Mouse (Mus musculus) CH12.LX (cell line): ENCODE results near the gene Patj.

Source experiments
- CTCF ChIP-seq, 2 experiments: IDR thresholded peaks in 1 of 2; conservative IDR thresholded peaks in 1 of 2; 2 replicates each; pipeline ENCODE4 v1.5.1; 2011 to 2012; ENCODE audit warnings: low read depth in 2 of 2, low read length in 2 of 2, improper control_type of control experiment in 1 of 2, inconsistent platforms in 1 of 2, mild to moderate bottlenecking in 1 of 2, moderate library complexity in 1 of 2
- ELF1 ChIP-seq: IDR thresholded peaks from 2 replicates; pipeline ENCODE4 v1.6.1; 2014; ENCODE audit warnings: low read depth, mild to moderate bottlenecking, inconsistent platforms, low read length, improper control_type of control experiment
- EP300 ChIP-seq: IDR thresholded peaks from 2 replicates; pipeline ENCODE4 v1.6.1; 2011; ENCODE audit warnings: low read length, improper control_type of control experiment
- MXI1 ChIP-seq: IDR thresholded peaks from 2 replicates; pipeline ENCODE4 v1.6.1; 2011; ENCODE audit warnings: mild to moderate bottlenecking, low read depth, low read length, improper control_type of control experiment
- POLR2A ChIP-seq: IDR thresholded peaks from 2 replicates; pipeline ENCODE4 v1.6.1; 2011; ENCODE audit warnings: low read depth, mild to moderate bottlenecking, improper control_type of control experiment, low read length
- ZKSCAN1 ChIP-seq: IDR thresholded peaks from 2 replicates; pipeline ENCODE4 v1.6.1; 2012; ENCODE audit warnings: low read depth, inconsistent platforms, low read length, improper control_type of control experiment, borderline replicate concordance

DNA sequence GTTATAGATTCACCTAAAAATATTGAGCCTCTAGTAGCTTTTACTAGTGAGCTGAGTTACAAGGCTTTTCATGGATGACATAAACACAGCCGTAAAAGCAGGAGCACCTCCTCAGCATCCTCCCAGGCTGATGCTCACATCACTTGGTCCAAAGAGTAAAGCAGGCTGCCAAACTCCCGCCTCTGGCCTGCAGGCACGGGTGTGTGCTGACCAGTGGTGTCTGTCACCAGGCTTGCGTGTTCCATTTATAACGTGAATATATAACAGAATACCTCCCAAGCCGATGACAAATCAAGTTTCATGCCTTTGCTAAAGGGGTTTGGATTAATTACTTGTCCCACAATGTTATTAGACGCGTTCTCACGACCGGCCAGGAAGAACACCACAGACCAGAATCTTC is 128.9 kb downstream of the Patj start:
- TF ChIP-seq EP300: no peak
- no peak for TF ChIP-seq ELF1
- TF ChIP-seq MXI1: no peak
- no peak for TF ChIP-seq CTCF (conservative IDR thresholded peaks at IDR 0.05 in 1 of 2, IDR thresholded peaks at IDR 0.05 in 1 of 2; ENCODE audit: low read depth in 2 of 2, low read length in 2 of 2)
- no peak for TF ChIP-seq ZKSCAN1
- TF ChIP-seq POLR2A: no peak
